Mouse (Mus musculus): Measurements from ENCODE around the gene Gm45062. TPM values are rescaled to one million over a fixed set of nuclear protein-coding genes. Genes with fewer than 3 reads are reported as not detected.

Gm45062 gene
- polyA plus RNA-seq, 1 experiment: 2.0 TPM

DNA sequence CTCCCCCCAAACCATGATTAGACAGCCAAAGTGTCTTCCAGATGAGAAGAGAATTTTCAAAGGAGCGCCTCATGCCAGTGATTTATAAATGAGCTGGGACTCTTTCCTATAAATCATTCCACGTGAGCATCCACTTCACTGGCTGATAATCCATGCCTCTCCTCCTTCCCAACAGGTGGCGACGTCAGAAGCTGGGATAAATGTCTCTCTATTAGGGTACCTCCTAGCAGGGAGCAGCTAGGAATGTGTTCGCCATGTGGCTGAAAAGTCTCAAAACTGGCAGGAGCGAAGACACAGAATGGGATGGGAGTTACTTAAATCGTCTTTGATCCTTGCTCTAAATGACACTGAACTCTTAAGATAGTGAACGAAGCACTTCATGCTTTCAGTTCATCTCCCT, 372.1 kb downstream of the Gm45062 start:
- no peaks in the 10 kb centered on the region for H3K36me3 ChIP-seq (ENCODE audit: control insufficient read depth, insufficient read depth, low read length)
- DNase-seq: no peak
- TF ChIP-seq CTCF (conservative IDR thresholded peaks at IDR 0.05; ENCODE audit: insufficient read depth, insufficient read length, low read depth, low read length) (no peak), POLR2A (IDR thresholded peaks at IDR 0.05; ENCODE audit: low read depth, low read length) (no peak)

DNA sequence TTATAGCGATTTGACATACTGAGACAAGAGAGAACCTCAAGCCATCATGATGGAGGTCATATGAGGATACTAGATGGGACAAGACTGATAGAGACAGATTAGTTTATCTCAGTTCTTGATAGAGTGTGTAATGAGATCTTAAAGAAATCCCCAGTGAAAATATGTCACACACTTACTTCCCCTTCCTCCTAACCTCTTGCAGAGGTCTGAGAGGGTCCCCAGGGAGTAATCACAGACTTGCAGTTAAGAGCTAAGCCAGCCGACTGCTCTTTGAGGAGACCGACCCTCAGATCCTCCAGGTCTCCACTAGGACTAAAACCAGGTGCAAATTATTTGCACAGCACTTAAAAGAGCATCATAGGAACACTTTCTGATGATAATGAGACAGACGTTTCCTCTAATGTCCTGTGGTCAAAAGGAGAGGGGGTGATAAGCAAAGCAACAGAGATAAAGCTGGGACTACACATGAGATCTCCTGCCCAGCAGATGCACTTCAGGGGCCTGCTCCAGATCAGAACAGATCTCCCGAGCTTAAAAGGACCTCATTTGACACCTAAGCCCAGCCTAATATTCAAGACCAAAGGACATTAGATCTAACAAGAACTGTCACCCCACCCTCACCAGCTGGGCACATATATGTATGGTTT, 372.9 kb downstream of the Gm45062 start:
- H3K36me3 ChIP-seq (ENCODE audit: control insufficient read depth, insufficient read depth, low read length): no peaks in the 10 kb centered on the region
- H3K4me1 ChIP-seq (ENCODE audit: control insufficient read depth, insufficient read depth, low read length): no peaks in the 10 kb centered on the region
- H3K4me3 ChIP-seq (ENCODE audit: insufficient read depth, low read depth, low read length): no peak overlapping the region
- no peak for DNase-seq
- 78% methylated on average over 5 of the region's 5 CpGs for WGBS
- TF ChIP-seq POLR2A (IDR thresholded peaks at IDR 0.05; ENCODE audit: low read depth, low read length): no peak
- TF ChIP-seq CTCF (conservative IDR thresholded peaks at IDR 0.05; ENCODE audit: insufficient read depth, insufficient read length, low read depth, low read length): no peak
- H3K27me3 ChIP-seq (replicated peaks; ENCODE audit: control insufficient read depth, insufficient read depth, low read length): no peaks in the 10 kb centered on the region
- H3K27ac ChIP-seq (ENCODE audit: insufficient read depth, low read depth, low read length): no peak overlapping the region

More for the DNA sequence above, 372.1 kb downstream of the Gm45062 start:
- 84% methylated on average over 8 of the region's 8 CpGs for WGBS
- H3K4me3 ChIP-seq (ENCODE audit: insufficient read depth, low read depth, low read length): no peak overlapping the region
- no peak overlapping the region for H3K27ac ChIP-seq (ENCODE audit: insufficient read depth, low read depth, low read length)
- no peaks in the 10 kb centered on the region for H3K4me1 ChIP-seq (ENCODE audit: control insufficient read depth, insufficient read depth, low read length)
- H3K27me3 ChIP-seq (replicated peaks; ENCODE audit: control insufficient read depth, insufficient read depth, low read length): no peaks in the 10 kb centered on the region

- Histone ChIP-seq H3K36me3 (ENCODE audit: control insufficient read depth, insufficient read depth, low read length) (no peaks in the 10 kb centered on the region), H3K4me1 (ENCODE audit: control insufficient read depth, insufficient read depth, low read length) (no peaks in the 10 kb centered on the region), H3K4me3 (ENCODE audit: insufficient read depth, low read depth, low read length) (no peak overlapping the region), H3K27me3 (replicated peaks; ENCODE audit: control insufficient read depth, insufficient read depth, low read length) (no peaks in the 10 kb centered on the region), H3K27ac (ENCODE audit: insufficient read depth, low read depth, low read length) (no peak overlapping the region)
- no peak for DNase-seq
- 86% methylated on average over 4 of the region's 4 CpGs for WGBS
- TF ChIP-seq POLR2A (IDR thresholded peaks at IDR 0.05; ENCODE audit: low read depth, low read length) (no peak), CTCF (conservative IDR thresholded peaks at IDR 0.05; ENCODE audit: insufficient read depth, insufficient read length, low read depth, low read length) (no peak)
Observed at GRCm38 (mm10) chr6:8632701-8633100, 373.5 kb downstream of the Gm45062 start.

GRCm38 (mm10) chr6:8638122-8638521, 378.9 kb downstream of the Gm45062 start:
- Histone ChIP-seq H3K4me1 (ENCODE audit: control insufficient read depth, insufficient read depth, low read length) (no peaks in the 10 kb centered on the region), H3K27ac (ENCODE audit: insufficient read depth, low read depth, low read length) (no peak overlapping the region), H3K36me3 (ENCODE audit: control insufficient read depth, insufficient read depth, low read length) (no peaks in the 10 kb centered on the region), H3K27me3 (replicated peaks; ENCODE audit: control insufficient read depth, insufficient read depth, low read length) (no peaks in the 10 kb centered on the region), H3K4me3 (ENCODE audit: insufficient read depth, low read depth, low read length) (no peak overlapping the region)
- WGBS: 95% methylated on average over 4 of the region's 4 CpGs
- TF ChIP-seq CTCF (conservative IDR thresholded peaks at IDR 0.05; ENCODE audit: insufficient read depth, insufficient read length, low read depth, low read length) (no peak), POLR2A (IDR thresholded peaks at IDR 0.05; ENCODE audit: low read depth, low read length) (no peak)
- no peak for DNase-seq

GRCm38 (mm10) chr6:8638899-8639298, 379.6 kb downstream of the Gm45062 start:
- WGBS: 74% methylated on average over 4 of the region's 4 CpGs
- no peaks in the 10 kb centered on the region for H3K36me3 ChIP-seq (ENCODE audit: control insufficient read depth, insufficient read depth, low read length)
- TF ChIP-seq CTCF (conservative IDR thresholded peaks at IDR 0.05; ENCODE audit: insufficient read depth, insufficient read length, low read depth, low read length) (no peak), POLR2A (IDR thresholded peaks at IDR 0.05; ENCODE audit: low read depth, low read length) (no peak)
- H3K4me1 ChIP-seq (ENCODE audit: control insufficient read depth, insufficient read depth, low read length): no peaks in the 10 kb centered on the region
- H3K27ac ChIP-seq (ENCODE audit: insufficient read depth, low read depth, low read length): no peak overlapping the region
- no peak overlapping the region for H3K4me3 ChIP-seq (ENCODE audit: insufficient read depth, low read depth, low read length)
- no peaks in the 10 kb centered on the region for H3K27me3 ChIP-seq (replicated peaks; ENCODE audit: control insufficient read depth, insufficient read depth, low read length)
- DNase-seq: no peak

DNA sequence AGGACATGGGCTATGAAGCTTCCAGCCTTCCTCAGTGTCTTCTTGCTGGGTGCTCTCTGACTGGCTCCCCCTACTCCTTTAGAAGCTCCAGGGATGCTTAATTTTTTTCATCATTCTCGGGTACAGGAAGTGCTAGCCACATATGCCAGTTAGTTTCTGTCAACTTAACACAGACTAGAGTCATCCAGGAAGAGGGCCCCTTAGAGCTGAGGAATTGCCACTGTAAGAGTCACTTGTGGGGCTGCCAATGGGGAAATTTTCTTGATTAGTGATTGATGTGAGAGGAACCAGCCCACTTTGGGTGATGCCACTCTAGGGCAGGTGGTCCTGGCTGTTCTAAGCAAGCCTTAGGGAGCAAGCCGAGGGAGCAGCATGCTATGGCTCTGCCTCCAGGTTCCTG, 380.3 kb downstream of the Gm45062 start:
- Histone ChIP-seq H3K4me3 (ENCODE audit: insufficient read depth, low read depth, low read length) (no peak overlapping the region), H3K36me3 (ENCODE audit: control insufficient read depth, insufficient read depth, low read length) (no peaks in the 10 kb centered on the region)
- 85% methylated on average over 2 of the region's 2 CpGs for WGBS

GRCm38 (mm10) chr6:8640863-8641262, 381.6 kb downstream of the Gm45062 start:
- TF ChIP-seq CTCF (conservative IDR thresholded peaks at IDR 0.05; ENCODE audit: insufficient read depth, insufficient read length, low read depth, low read length): no peak
- TF ChIP-seq POLR2A (IDR thresholded peaks at IDR 0.05; ENCODE audit: low read depth, low read length): no peak
- no peaks in the 10 kb centered on the region for H3K27me3 ChIP-seq (replicated peaks; ENCODE audit: control insufficient read depth, insufficient read depth, low read length)
- WGBS: 95% methylated on average over 5 of the region's 5 CpGs
- H3K27ac ChIP-seq (ENCODE audit: insufficient read depth, low read depth, low read length): no peak overlapping the region
- no peaks in the 10 kb centered on the region for H3K36me3 ChIP-seq (ENCODE audit: control insufficient read depth, insufficient read depth, low read length)
- H3K4me3 ChIP-seq (ENCODE audit: insufficient read depth, low read depth, low read length): no peak overlapping the region
- no peaks in the 10 kb centered on the region for H3K4me1 ChIP-seq (ENCODE audit: control insufficient read depth, insufficient read depth, low read length)
- DNase-seq: no peak

More for the DNA sequence above, 380.3 kb downstream of the Gm45062 start:
- H3K27ac ChIP-seq (ENCODE audit: insufficient read depth, low read depth, low read length): no peak overlapping the region
- TF ChIP-seq POLR2A (IDR thresholded peaks at IDR 0.05; ENCODE audit: low read depth, low read length) (no peak), CTCF (conservative IDR thresholded peaks at IDR 0.05; ENCODE audit: insufficient read depth, insufficient read length, low read depth, low read length) (no peak)
- H3K4me1 ChIP-seq (ENCODE audit: control insufficient read depth, insufficient read depth, low read length): no peaks in the 10 kb centered on the region
- H3K27me3 ChIP-seq (replicated peaks; ENCODE audit: control insufficient read depth, insufficient read depth, low read length): no peaks in the 10 kb centered on the region
- DNase-seq: no peak
